Mouse (Mus musculus): ENCODE results near the gene Sugt1.

GRCm38 (mm10) chr14:79649680-79650079, 62.2 kb downstream of the Sugt1 start:
- TF ChIP-seq GATA1 (IDR thresholded peaks at IDR 0.05; ENCODE audit: borderline replicate concordance, low read length) = no peak
- no peak for TF ChIP-seq FLI1 (IDR thresholded peaks at IDR 0.05; ENCODE audit: low read length)
